Mouse (Mus musculus) lung, postnatal 4 days (tissue): Measurements from ENCODE around the gene Gmpr.
"Not testable (repeated sequence)": the region's sequence is repeated elsewhere in the genome, so short reads cannot be mapped to it uniquely, and the experiment has no call there.

Source experiments
- DNase-seq, 2 experiments: peaks; one replicate each; pipeline ENCODE4 v3.0.0; 2021

Gmpr gene

GRCm38 (mm10) chr13:45507274-45508229 lies at the start of gene Gmpr:
TSS of gene Gmpr (plus strand) at chr13:45507444.
- peak; percentile 84 for DNase-seq

DNA sequence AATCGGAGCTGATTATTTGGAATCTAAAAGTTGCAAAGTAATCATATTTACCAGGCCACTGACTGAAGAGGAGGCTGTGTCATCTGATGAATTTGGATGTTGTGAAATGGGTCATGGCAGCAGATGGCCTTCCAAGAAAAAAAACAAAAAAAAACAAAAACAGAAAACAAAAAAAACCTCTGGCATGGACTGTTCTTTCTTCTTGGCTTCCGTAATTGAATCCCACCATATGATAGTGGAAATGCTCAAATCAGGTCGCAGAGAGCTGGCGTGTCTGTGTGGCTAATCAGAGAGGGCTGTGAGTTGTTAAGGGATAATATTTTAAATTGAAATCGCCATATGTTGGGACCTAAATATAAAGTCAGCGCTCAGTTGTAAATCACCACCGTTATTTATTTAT lies 49.8 kb upstream of the Gmpr start:
- DNase-seq, result no peak

DNA sequence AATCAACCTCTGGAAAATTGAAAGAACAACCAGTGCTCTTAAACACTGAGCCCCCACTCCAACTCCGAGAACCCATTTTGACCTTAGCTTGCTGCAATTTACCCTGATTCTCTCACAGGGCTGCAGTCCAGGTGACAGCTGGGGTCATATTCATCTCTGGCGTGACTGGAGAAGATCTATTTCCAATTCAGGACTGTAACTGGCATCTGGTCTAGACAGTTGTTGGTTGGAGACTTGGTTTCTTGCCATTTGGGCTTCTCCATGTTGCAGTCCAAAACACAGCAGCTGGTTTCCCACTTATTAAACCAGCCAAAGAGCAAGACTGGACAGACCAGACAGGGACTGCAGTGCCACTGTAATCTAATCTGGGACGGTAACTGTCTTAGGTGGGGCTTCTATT lies 47.1 kb upstream of the Gmpr start:
- DNase-seq, result no peak

DNA sequence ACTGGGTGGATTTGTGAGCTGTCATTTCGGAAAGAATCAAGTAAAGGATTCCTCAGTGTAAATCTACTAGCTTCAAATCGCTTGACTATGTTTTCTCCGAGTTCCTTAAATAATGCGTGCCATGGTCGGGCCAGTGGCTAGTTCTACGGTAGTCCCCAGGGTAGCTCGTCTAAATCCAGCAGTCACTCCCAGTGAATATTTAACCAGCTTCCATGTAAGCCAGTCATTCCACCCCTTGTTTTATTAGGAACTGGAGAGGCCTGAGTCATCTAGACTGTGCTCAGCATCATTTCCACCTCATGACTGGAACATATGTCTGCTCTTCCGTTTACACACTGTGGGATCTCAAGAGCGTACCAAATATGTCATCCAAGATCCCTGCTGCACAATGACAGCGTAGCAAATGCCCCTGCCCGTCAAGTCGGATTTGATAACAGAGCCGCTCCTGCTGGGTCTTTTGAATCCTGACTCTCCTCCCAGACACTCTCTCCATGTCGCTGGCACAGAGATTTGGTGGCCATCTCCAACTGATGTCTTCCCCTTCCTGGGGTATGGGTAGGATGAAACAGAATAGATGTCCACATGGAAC lies 45.8 kb upstream of the Gmpr start:
- DNase-seq, result no peak

DNA sequence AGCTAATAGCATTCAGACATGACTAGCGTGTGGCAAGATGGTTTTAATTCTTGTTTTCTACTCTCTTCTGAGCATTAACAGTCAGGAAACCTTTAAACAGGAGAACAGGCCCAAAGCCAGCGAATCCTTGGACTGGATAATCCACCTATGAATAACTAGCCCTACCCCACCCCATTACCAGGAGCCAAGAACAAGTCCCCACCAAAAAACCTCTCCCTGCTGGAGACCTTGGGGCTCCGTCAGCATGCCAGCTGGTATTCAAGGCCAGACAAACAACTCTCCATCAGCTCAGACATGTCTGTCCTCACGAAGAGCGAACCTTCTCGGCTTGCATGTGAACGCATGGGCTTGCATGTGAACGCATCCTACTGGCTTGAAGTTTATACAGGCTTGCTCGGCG lies 41.6 kb upstream of the Gmpr start:
- no peak for DNase-seq

GRCm38 (mm10) chr13:45466031-45466519 lies 41.2 kb upstream of the Gmpr start:
- DNase-seq, result no peak

GRCm38 (mm10) chr13:45468751-45469150 lies 38.5 kb upstream of the Gmpr start:
- no peak for DNase-seq

DNA sequence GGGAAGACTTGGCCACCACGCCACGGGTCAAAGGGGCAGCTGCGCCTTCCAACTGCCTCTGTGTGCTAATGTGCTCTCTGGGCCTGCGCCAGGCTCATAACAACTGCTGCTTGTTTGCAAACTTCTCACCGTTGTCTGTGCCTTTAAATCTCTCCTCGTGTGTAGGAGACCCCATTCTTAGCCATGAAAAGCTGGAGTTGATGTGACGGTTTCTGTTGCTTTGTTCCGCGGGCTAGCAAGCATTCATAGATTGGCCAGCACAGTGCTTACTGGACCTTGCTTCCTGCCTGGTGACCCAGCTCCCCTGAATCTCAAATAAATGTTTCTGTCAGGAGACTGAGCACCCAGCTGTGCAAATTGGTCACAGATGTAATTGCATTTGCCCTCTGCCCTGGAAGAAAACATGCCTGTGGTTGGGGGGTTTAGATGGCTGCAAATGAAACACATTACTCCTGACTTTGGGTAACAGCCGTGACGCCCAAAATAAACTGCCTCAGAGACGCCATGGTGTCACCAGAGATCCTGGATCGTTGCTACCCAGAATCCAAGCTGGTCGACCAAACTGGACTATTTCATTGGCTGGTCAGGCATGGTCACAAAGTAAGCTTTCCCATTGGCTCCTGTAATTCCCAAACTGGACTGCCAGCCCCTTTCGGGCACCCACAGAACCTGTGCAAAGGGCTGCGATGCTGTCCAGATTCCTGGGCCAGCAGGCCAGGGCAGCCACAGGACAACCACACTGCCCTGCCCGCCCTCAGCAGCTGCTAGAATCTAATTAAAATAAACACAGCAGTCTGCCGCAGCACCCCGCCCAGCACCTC lies 37.6 kb upstream of the Gmpr start:
- peak; percentile 20 to 74 for DNase-seq

DNA sequence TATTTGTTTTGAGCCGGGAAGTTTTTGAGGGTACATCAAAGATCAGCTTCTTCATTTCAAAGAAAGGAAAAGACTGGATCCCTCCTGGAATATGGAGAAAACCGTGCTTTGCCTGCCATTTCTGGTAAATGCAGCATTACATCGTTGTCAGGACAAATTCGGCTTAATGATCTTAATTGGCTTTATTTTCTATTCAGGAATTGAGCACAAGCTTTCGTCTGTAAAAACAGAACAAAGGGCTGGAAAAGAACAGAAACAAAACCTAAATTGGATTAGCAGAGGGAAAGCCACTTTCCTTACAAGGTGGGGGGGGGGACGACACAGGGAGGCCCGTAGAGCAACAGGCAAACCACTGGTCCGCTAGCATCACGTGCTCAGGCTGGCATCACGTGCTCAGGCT lies 33.9 kb upstream of the Gmpr start:
- no peak for DNase-seq

GRCm38 (mm10) chr13:45475297-45475696 lies 31.9 kb upstream of the Gmpr start:
- no peak for DNase-seq

- DNase-seq, result peak; percentile 46 to 81
Measured at GRCm38 (mm10) chr13:45477183-45477582, 30.1 kb upstream of the Gmpr start.

GRCm38 (mm10) chr13:45479951-45480350 lies 27.3 kb upstream of the Gmpr start:
- DNase-seq, result no peak

DNA sequence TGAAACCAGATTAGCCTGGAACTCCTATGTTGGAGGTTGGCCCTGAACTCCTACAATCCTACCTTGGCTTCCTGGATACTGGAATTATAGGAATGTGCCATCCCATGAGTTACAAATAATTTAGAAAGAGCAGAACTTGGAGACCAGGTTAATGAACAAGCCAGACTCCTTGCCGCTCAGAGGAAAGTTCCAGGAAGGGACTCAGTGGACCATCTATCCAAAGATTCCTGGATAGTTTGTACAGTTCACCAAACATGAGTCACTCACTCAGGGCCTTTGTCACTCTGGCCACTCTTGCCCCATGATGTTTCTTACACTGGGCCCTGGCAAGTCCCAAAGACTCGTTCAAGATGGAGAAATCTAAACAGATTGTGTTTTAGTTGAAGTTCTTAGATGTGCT lies 24.0 kb upstream of the Gmpr start:
- no peak for DNase-seq

GRCm38 (mm10) chr13:45483949-45484348 lies 23.3 kb upstream of the Gmpr start:
- DNase-seq, result not testable (repeated sequence)

DNA sequence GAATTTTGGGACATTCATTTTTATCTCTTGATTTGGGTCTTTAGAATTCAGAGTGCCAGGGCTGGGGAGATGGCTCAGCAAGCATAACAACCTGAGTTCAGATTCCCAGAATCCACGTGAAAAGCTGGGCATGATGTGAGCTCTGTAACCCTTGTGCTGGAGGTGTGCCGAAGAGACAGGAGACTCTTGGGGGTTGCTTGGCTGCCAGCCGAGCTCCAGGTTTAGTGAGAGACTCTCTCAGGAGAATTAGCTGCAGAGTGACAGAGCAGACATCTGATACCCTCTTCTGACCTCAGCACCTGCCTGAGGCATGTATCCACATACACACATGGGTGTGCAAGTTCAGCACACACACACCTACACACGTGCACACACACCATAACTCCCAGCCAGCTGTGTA lies 21.6 kb upstream of the Gmpr start:
- DNase-seq, result no peak

GRCm38 (mm10) chr13:45486598-45486997 lies 20.6 kb upstream of the Gmpr start:
- peak; percentile 72 to 86 for DNase-seq

- DNase-seq, result no peak
Measured at GRCm38 (mm10) chr13:45491991-45492732, 15.1 kb upstream of the Gmpr start.

GRCm38 (mm10) chr13:45493846-45494245 lies 13.4 kb upstream of the Gmpr start:
- DNase-seq, result no peak

GRCm38 (mm10) chr13:45498623-45499022 lies 8.6 kb upstream of the Gmpr start:
- no peak for DNase-seq

DNA sequence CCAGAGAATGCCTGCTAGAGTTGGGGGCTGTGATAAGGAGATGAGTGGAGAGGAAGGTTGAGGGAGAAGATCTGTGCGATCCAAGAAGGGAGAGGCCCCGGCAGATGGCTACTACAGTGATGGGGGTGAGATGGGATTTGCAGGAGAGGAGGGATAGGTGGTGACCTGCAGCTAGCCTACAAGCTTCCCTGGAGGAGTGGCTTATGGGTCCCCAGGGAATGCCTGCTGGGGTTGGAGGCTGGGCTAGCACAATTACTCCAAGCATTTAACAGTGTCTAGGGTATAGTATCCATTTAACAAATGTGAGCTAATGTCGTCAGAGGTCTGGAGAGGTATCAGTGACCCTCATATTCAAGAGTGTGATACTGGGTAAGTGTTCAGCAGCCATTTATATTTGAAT lies 7.9 kb upstream of the Gmpr start:
- DNase-seq, result no peak

DNA sequence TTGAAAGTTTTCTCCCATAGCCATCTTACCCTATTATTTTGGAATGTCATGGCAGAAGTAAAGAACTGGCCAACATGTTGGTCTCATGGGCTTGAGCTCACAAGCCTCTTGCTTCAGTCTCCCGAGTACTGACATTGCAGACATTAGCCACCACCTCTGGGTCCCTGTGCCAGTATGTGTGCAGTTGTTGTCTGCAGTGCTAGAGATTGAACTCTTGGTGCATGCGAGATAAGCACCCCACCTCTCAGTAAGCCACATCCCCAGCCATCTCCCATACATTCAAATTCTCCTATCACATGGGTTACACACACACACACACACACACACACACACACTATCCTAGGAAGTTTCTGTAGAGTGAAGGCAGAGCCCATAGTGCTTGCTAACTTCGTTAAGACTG lies 7.3 kb upstream of the Gmpr start:
- DNase-seq, result no peak

- no peak for DNase-seq
Measured at GRCm38 (mm10) chr13:45502791-45503190, 4.5 kb upstream of the Gmpr start.

GRCm38 (mm10) chr13:45505546-45505945 lies 1.7 kb upstream of the Gmpr start:
- no peak for DNase-seq
